Mouse (Mus musculus) layer of hippocampus, postnatal 36 days (tissue): ENCODE measurements around the gene Src. TPM values are rescaled to one million over a fixed set of nuclear protein-coding genes. Genes with fewer than 3 reads are reported as not detected.
"Not testable (repeated sequence)": the region's sequence is repeated elsewhere in the genome, so short reads cannot be mapped to it uniquely, and the experiment has no call there.

Experiments used
- DNase-seq, 2 experiments: peaks; one replicate each; pipeline ENCODE4 v3.0.0; 2022
- total RNA-seq, 2 experiments: library from RNA; stranded (reverse); gene quantifications; 2 replicates each; pipeline ENCODE4 v1.2.3; 2021

The Src gene
- 100 to 1,000 TPM; 154 to 160 TPM for total RNA-seq

GRCm38 (mm10) chr2:157418206-157418605, at the start of gene Src:
Src (plus strand) TSS chr2:157418444.
- DNase-seq: no peak

GRCm38 (mm10) chr2:157371696-157372095, 46.5 kb upstream of the Src start:
- no peak for DNase-seq

DNA sequence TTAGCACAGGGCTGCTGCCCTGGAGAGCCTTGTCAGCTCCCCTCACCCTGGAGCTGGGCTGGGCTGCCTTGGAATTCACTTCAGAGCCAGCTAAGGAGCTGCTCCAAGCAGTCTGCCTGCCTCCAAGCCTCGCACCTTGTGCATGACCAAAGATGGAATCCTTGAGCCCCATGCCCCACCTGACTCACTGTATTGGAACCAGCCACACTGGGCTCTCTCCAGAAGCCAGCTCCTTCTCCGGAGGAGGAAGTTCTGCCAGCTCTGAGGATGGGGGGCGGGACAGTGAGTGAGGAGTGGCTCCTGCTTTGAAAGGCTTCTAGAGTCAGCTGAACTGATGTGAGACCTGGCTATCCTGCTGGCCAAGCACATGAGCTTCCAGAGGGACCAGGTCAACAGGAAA, 44.6 kb upstream of the Src start:
- DNase-seq: no peak

GRCm38 (mm10) chr2:157375051-157375450, 43.2 kb upstream of the Src start:
- no peak for DNase-seq

DNA sequence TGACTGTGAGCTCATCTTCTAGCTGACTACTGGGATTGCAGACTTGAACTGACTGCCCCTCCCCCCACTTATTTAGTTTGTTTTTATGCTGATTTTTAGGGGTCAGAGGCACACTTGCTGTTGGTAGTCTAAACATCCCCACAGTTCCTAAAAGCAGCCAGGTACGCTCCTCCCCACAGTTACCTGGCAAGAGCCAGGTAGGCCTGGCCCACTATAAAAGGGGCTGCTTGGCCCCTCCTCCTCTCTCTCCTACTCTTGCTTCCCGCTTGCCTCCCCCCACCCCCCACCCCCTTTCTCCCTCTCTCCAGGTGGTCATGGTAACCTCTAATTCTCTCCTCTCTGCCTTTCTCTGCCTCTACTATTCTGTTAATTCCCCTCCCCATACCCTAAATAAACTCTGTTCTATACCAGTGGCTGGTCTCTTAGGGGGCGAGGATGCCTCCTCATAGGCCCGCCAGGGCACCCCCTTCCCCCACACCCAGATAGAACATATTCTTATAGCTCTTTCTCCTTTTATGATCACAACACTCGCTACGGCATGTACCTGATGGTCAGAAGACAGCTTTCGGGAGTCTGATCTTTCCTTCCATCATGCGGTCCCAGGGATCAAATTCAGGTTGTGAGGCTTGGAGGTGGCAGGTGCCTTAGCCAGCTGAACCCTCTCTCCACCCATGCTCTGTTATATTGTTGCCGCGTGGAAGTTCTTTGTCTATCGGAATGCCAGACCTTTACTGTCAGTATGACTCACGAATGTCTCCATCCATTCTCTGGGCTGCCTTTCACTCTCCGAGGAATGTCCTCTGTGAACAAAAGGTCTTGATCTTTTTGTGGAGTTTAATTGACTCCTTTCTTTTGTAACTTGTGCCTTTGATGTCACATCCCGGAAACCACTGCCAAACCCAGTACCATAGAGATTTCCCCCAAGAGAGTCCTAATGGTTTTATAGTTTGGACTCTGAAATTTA, 42.2 kb upstream of the Src start:
- no peak for DNase-seq

- DNase-seq: no peak
These were observed 41.2 kb upstream of the Src start for GRCm38 (mm10) chr2:157376995-157377394.

DNA sequence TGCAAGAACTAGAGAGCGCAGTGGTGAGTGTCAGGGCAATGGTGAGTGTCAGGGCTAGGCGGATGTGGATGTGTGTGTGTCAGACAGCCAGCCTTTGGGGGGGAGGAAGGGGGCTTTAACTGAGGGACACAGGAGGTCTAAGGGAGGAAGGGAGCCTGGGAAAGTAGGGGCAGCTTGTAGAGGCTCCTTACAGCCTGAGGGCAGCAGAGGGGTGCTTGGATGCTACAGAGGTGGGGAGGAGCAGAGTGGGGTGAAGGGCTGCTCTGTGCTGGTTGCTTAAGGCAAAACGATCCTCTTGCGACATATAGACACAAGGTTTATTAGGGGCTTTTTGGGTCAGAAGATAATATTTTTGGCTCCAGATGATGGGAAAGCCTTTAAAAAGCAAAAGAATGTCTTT, 33.4 kb upstream of the Src start:
- DNase-seq: no peak

GRCm38 (mm10) chr2:157388901-157389590, 29.2 kb upstream of the Src start:
- not testable (repeated sequence) for DNase-seq

GRCm38 (mm10) chr2:157389591-157389921, 28.7 kb upstream of the Src start:
- no peak for DNase-seq

DNA sequence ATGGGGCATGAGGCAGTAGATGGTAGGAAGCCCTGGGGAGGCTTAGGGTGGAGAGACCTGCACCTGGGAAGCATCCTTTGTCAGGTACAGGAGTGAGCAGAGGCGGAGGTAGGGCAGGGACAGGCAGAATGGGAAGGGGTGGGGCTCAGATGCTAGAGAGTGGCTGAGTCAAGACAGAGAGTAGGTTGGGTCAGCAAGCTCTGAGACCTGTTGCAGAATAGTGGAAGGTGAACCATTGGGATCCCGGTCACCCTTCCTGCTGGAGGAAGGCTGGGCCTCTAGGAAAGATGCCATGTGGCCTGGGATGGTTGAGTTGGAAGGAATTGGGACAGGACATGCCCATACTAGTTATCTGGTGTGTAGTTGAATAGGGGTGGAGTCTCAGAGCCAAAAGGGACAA, 25.9 kb upstream of the Src start:
- DNase-seq: no peak

DNA sequence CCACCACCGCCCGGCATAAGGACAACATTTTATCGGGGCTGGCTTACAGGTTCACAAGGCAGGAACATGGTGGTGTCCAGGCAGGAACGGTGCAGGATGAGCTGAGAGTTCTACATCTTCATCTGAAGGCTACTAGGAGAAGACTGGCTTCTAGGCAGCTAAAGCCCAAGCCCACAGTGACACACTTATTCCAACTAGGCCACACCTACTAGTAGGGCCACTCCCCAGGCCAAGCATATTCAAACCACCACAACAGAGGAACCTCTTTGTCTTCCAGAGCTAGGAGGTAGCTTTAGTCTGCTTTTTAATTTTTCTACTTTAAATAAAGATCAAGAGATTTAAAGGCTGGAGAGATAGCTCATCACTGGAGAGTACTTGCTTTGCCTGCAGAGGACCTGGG, 24.7 kb upstream of the Src start:
- no peak for DNase-seq

DNA sequence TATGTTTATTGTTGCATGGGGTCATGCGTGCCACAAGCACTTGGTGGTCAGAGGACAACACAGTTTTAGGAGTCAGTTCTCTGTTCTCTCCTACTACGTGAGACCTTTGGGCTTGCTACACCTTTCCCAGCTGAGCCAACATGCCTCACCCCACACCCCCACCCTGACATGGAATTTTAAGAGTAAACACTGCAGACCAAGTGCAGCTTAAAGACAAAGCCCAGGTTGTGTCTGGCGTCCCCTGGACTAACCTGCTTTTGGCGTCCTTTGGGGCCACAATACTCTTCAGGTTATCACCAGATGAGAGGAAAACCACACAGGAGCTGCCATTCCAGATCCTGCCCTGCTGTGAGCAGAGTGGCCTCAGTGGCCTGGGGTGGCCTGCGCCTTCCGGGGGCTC, 23.4 kb upstream of the Src start:
- no peak for DNase-seq

DNA sequence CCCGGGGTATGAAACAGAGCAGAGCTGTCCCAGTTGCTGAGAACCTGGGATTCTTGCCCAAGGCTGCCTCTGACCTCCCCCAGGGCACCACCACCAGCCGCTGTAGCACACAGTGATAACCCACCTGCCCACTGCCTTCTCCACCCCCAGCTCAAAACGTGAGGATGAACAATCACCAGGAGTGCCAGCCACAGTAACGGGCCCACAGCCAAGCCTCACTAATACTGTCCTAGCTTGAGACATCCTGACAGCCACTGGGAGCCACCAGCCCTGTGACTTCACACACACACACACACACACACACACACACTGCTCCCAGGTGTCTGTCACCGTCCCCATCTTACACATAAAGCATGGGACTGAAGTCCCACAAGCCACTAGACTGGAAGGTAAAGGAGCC, 22.9 kb upstream of the Src start:
- DNase-seq: no peak

- DNase-seq: no peak
These were observed 22.3 kb upstream of the Src start for GRCm38 (mm10) chr2:157395960-157396359.

DNA sequence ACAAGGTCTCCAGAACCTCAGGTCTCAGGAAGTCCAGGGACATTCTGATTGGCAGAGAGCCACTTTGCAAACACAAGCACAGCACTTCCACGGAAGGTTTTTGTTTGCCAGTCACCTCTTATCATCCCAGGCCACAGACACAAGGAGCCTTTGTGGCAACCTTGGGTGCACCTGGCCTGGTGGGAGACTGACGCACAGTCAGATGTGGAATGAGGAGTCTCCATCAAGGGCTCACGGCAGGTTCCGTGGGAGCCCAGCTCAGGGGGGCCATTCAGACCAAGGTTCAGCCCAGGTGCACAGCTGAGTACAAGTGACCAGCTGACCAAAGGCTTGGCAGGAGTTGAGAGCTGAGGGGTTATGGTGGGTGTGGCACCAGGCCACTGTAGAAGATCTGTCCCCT, 20.9 kb upstream of the Src start:
- no peak for DNase-seq

- DNase-seq: no peak
These were observed 19.7 kb upstream of the Src start for GRCm38 (mm10) chr2:157398539-157398938.

DNA sequence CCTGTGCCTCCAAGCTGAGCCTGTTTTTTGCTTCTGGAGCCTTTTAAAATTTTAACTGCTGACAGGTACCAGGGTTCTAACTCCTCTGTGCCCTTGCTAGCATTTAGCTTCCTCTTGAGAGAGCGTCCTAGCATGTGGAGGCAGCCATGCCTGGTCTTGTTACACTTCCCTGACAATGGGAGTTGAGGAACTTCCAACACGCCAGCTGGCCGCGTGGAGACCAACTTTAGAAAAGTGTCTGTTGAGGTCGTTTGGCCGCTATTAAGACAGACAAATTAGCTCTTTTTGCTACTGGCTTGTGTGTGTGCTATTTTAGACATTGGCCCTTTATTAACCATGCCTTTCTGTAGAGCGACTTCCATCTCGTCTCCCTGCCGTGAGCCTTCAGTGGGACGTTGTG, 18.4 kb upstream of the Src start:
- DNase-seq: no peak

GRCm38 (mm10) chr2:157400491-157400890, 17.8 kb upstream of the Src start:
- no peak for DNase-seq

- DNase-seq: no peak
These were observed 17.0 kb upstream of the Src start for GRCm38 (mm10) chr2:157401261-157401660.

- no peak for DNase-seq
These were observed 10.6 kb upstream of the Src start for GRCm38 (mm10) chr2:157407596-157407995.

GRCm38 (mm10) chr2:157409793-157410533, 8.3 kb upstream of the Src start:
- DNase-seq: peak; percentile 78 to 82

DNA sequence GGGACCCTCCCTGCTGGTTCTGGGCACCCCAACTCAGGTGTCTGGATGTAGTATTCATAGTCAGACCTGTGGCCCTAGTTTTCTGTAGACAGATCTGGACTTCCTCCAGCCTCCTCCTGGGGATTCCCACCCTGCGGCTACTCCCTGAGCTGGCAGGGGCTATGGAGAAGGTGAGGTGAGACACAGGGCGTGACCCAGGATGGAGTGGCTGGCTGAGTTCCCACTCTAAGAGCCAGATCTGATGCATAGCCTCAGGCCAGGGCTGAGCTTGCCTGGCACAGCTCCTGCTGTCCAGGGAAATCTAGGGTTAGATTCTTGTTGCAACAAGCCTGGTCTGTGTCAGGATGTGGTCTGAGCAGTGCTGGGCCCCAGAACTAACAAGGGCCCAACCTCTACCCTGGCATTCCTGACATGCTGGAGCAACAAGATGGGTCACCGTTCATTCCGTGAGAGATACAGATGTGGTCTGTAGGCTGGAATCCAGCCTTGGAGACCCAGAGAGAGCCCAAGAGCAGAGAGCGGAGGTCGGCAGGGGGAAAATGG, 7.0 kb upstream of the Src start:
- DNase-seq: no peak

DNA sequence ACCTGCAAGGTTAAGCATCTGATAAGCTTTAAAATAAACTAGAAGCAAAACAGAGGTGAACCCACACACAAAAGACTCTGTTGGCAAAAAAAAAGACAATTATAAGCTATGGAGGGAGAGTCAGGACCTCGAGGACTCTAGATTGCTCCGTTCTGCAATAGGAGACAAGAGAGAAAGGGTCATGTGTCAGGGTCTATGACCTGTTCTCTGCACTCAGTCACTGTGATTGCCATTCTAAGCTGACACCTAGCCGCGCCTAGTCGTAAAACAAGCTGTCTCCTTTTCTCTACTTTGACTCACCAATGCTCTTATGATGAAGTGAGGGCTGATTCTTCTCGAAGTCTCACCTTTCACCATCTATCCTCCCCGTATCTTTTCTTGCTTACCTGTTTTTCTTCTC, 5.7 kb upstream of the Src start:
- DNase-seq: no peak
